Mouse (Mus musculus): Measurements from ENCODE around the gene Map1b. TPM values are rescaled to one million over a fixed set of nuclear protein-coding genes. Genes with fewer than 3 reads are reported as not detected.

Gene Map1b
- polyA plus RNA-seq, 1 experiment from 2014 or later: 43.7 TPM

GRCm38 (mm10) chr13:99437051-99437450, 79.3 kb downstream of the Map1b start:
- Histone ChIP-seq H3K4me3 (ENCODE audit: low read depth, low read length) (no peak overlapping the region), H3K36me3 (ENCODE audit: control insufficient read depth, insufficient read depth) (peaks cover 4% of the 10 kb centered on the region; the same call in 1 of the 2 replicates), H3K9ac (ENCODE audit: low read depth, low read length) (no peak overlapping the region), H3K4me2 (replicated peaks; ENCODE audit: low read depth) (no peak overlapping the region), H3K4me1 (replicated peaks; ENCODE audit: control insufficient read depth, insufficient read depth, low read length) (no peaks in the 10 kb centered on the region), H3K27me3 (replicated peaks; ENCODE audit: control insufficient read depth, insufficient read depth, low read length) (no peaks in the 10 kb centered on the region), H3K27ac (ENCODE audit: low read depth, low read length) (no peak overlapping the region), H3K9me3 (ENCODE audit: control insufficient read depth) (no peaks in the 10 kb centered on the region)
- no peak for ATAC-seq
- no peak for TF ChIP-seq CTCF (IDR thresholded peaks at IDR 0.05; ENCODE audit: low read depth)

- H3K9ac ChIP-seq (ENCODE audit: low read depth, low read length): no peak overlapping the region
- H3K27ac ChIP-seq (ENCODE audit: low read depth, low read length): no peak overlapping the region
- no peak for TF ChIP-seq CTCF (IDR thresholded peaks at IDR 0.05; ENCODE audit: low read depth)
- peaks cover 4% of the 10 kb centered on the region; the same call in 1 of the 2 replicates for H3K36me3 ChIP-seq (ENCODE audit: control insufficient read depth, insufficient read depth)
- H3K9me3 ChIP-seq (ENCODE audit: control insufficient read depth): no peaks in the 10 kb centered on the region
- H3K4me1 ChIP-seq (replicated peaks; ENCODE audit: control insufficient read depth, insufficient read depth, low read length): no peaks in the 10 kb centered on the region
- H3K27me3 ChIP-seq (replicated peaks; ENCODE audit: control insufficient read depth, insufficient read depth, low read length): no peaks in the 10 kb centered on the region
- no peak overlapping the region for H3K4me2 ChIP-seq (replicated peaks; ENCODE audit: low read depth)
- no peak overlapping the region for H3K4me3 ChIP-seq (ENCODE audit: low read depth, low read length)
- no peak for ATAC-seq
- WGBS: 93% methylated on average over 9 of the region's 9 CpGs
Measured at GRCm38 (mm10) chr13:99434494-99434893, 81.8 kb downstream of the Map1b start.

- Histone ChIP-seq H3K27me3 (replicated peaks; ENCODE audit: control insufficient read depth, insufficient read depth, low read length) (no peaks in the 10 kb centered on the region), H3K36me3 (ENCODE audit: control insufficient read depth, insufficient read depth) (peaks cover 4% of the 10 kb centered on the region; the same call in 1 of the 2 replicates), H3K27ac (ENCODE audit: low read depth, low read length) (no peak overlapping the region), H3K9ac (ENCODE audit: low read depth, low read length) (no peak overlapping the region), H3K4me3 (ENCODE audit: low read depth, low read length) (no peak overlapping the region), H3K4me1 (replicated peaks; ENCODE audit: control insufficient read depth, insufficient read depth, low read length) (no peaks in the 10 kb centered on the region), H3K9me3 (ENCODE audit: control insufficient read depth) (no peaks in the 10 kb centered on the region), H3K4me2 (replicated peaks; ENCODE audit: low read depth) (no peak overlapping the region)
- no peak for ATAC-seq
- 93% methylated on average over 29 of the region's 29 CpGs for WGBS
- no peak for TF ChIP-seq CTCF (IDR thresholded peaks at IDR 0.05; ENCODE audit: low read depth)
Measured at GRCm38 (mm10) chr13:99433068-99434008, 83.0 kb downstream of the Map1b start.

- H3K27ac ChIP-seq (ENCODE audit: low read depth, low read length): no peak overlapping the region
- no peak overlapping the region for H3K4me3 ChIP-seq (ENCODE audit: low read depth, low read length)
- WGBS: 81% methylated on average over 13 of the region's 13 CpGs
- H3K9me3 ChIP-seq (ENCODE audit: control insufficient read depth): no peaks in the 10 kb centered on the region
- no peak for ATAC-seq
- H3K4me1 ChIP-seq (replicated peaks; ENCODE audit: control insufficient read depth, insufficient read depth, low read length): no peaks in the 10 kb centered on the region
- no peak overlapping the region for H3K4me2 ChIP-seq (replicated peaks; ENCODE audit: low read depth)
- no peaks in the 10 kb centered on the region for H3K36me3 ChIP-seq (ENCODE audit: control insufficient read depth, insufficient read depth)
- H3K27me3 ChIP-seq (replicated peaks; ENCODE audit: control insufficient read depth, insufficient read depth, low read length): no peaks in the 10 kb centered on the region
- no peak overlapping the region for H3K9ac ChIP-seq (ENCODE audit: low read depth, low read length)
- TF ChIP-seq CTCF (IDR thresholded peaks at IDR 0.05; ENCODE audit: low read depth): no peak
Measured at GRCm38 (mm10) chr13:99423581-99423980, 92.8 kb downstream of the Map1b start.

- no peak overlapping the region for H3K27ac ChIP-seq (ENCODE audit: low read depth, low read length)
- H3K4me1 ChIP-seq (replicated peaks; ENCODE audit: control insufficient read depth, insufficient read depth, low read length): no peaks in the 10 kb centered on the region
- no peak for TF ChIP-seq CTCF (IDR thresholded peaks at IDR 0.05; ENCODE audit: low read depth)
- WGBS: 79% methylated on average over 9 of the region's 9 CpGs
- no peaks in the 10 kb centered on the region for H3K27me3 ChIP-seq (replicated peaks; ENCODE audit: control insufficient read depth, insufficient read depth, low read length)
- no peaks in the 10 kb centered on the region for H3K9me3 ChIP-seq (ENCODE audit: control insufficient read depth)
- peaks cover 30% of the 10 kb centered on the region for H3K36me3 ChIP-seq (ENCODE audit: control insufficient read depth, insufficient read depth)
- no peak overlapping the region for H3K4me3 ChIP-seq (ENCODE audit: low read depth, low read length)
- no peak for ATAC-seq
- H3K4me2 ChIP-seq (replicated peaks; ENCODE audit: low read depth): no peak overlapping the region
- H3K9ac ChIP-seq (ENCODE audit: low read depth, low read length): no peak overlapping the region
Measured at GRCm38 (mm10) chr13:99416601-99417000, 99.7 kb downstream of the Map1b start.

- Histone ChIP-seq H3K4me2 (replicated peaks; ENCODE audit: low read depth) (no peak overlapping the region), H3K27ac (ENCODE audit: low read depth, low read length) (no peak overlapping the region), H3K27me3 (replicated peaks; ENCODE audit: control insufficient read depth, insufficient read depth, low read length) (no peaks in the 10 kb centered on the region), H3K9ac (ENCODE audit: low read depth, low read length) (no peak overlapping the region), H3K9me3 (ENCODE audit: control insufficient read depth) (no peaks in the 10 kb centered on the region), H3K4me1 (replicated peaks; ENCODE audit: control insufficient read depth, insufficient read depth, low read length) (no peaks in the 10 kb centered on the region), H3K36me3 (ENCODE audit: control insufficient read depth, insufficient read depth) (peaks cover 41% of the 10 kb centered on the region), H3K4me3 (ENCODE audit: low read depth, low read length) (no peak overlapping the region)
- 71% methylated on average over 10 of the region's 10 CpGs for WGBS
- ATAC-seq: no peak
- TF ChIP-seq CTCF (IDR thresholded peaks at IDR 0.05; ENCODE audit: low read depth): no peak
Measured at GRCm38 (mm10) chr13:99414352-99414742, 102.0 kb downstream of the Map1b start.
